Mouse (Mus musculus) right cerebral cortex, postnatal 36 days (tissue): ENCODE data around the gene Eva1a.

Source experiments
- DNase-seq, 2 experiments: peaks; one replicate each; pipeline ENCODE4 v3.0.0; 2022; ENCODE audit warnings: low spot score in 2 of 2, mixed read lengths in 1 of 2

Eva1a gene

GRCm38 (mm10) chr6:82066515-82067081 lies 25.8 kb downstream of the Eva1a start:
- no peak for DNase-seq

DNA sequence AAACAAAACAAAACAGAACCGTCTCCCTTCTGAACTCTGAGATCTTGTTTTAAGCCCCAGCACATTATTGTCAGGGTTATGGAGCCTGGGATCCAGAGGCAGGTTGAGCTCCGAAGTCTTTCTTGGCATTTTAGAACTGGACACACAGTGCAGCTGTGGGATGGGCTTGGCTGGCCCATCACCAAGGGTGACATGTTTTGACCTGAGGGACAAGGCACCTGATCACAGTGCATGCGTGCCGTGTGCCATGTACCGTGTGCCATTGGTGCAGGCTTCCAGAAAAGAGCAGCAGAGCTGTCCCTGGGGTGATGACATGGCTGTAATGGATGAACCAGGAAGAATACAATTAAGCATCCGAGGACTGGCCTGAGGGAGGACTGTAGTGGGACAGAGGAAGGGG lies 29.6 kb downstream of the Eva1a start:
- no peak for DNase-seq

DNA sequence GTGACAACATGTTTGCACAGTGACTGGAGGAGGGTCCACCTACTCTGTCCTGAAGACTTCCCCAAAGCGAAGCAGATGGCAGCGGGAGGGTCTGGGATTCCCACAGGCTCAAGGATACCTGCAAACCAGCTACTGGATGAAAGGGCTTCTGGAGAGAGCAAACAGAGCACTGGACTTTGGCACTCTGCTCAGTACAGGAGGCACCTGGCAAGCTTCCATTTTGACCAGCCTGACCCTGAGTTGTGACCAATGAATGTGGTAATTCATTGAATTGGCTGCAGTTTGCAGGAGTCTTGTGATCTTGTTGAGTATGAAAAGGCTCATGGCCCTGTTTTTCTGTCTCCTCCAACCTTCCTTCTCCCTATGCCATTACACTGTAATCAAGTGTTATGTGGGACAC lies 32.2 kb downstream of the Eva1a start:
- DNase-seq = peak; percentile 14 to 26

DNA sequence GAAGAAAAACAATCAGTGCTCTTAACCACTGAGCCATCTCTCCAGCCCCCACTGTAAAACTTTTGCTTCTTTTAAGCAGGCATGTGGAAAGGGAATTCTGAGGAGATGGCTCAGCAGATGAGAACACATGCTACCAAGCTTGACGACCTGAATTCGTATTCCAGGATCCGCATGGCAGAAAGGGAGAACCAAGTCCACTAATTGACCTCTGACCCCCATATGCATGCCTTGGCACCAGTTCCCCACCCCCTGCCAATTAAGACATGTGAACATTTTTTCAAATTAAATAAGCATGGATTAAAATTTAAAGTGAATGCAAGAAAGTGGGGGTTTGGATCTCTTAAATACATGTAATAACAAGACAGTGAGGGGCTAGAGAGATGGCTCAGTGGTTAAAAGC lies 32.7 kb downstream of the Eva1a start:
- DNase-seq = no peak

DNA sequence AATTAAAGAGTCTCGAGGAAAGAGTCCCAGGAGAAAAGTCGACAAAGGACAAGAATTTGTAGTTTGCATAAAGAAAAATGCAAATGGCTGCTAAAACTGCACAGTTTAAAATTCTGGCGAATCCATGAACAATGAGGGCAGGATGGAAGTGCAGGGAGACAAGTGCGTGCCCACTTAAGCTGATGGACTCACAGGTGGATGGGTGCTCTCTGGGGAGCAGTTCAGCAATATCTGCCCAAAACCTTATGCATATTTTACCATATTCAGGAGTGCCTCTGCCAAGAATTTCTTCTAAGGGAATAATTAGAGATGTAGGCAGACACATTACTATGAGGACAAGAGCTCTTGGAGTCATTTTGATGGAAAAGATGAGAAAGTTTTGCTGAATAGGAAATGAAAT lies 35.5 kb downstream of the Eva1a start:
- no peak for DNase-seq

DNA sequence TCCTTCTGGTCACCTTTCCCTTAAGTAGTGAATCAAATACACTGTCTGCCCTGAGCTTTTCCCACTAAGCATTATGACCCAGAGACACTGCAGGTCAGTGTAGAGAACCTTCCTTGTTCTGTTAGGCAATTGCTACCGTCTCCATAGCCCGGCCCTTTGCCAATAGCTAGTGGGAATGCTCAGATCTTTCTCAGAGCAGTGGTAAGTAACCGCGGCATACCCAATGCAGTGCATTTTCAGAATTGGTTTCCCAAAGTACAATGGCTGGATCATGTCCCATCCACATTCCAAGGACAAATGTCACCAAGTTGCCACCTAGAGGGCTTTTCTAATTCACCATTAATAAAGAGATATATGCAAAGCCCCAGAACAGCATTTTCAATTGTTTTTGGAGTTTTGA lies 38.0 kb downstream of the Eva1a start:
- no peak for DNase-seq

DNA sequence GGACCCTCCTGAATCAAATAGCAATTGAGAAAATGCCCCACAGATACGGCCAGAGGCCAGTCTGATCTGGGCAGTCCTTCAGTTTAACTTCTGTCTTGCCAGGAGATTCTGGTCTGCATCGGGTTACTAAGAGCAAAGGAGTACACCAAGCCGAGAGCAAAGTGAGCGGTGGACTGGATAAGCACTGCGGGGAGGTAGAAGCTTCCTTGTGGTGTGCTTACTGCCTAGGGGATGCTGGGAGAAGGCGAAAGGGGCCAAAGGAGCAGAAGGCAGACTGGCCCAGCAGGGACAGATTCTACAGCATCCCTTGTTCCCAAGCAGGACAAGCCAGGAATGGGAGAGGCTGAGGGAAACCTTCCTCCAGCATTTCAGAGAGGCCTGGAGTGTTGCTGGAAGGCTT lies 42.8 kb downstream of the Eva1a start:
- DNase-seq = no peak

DNA sequence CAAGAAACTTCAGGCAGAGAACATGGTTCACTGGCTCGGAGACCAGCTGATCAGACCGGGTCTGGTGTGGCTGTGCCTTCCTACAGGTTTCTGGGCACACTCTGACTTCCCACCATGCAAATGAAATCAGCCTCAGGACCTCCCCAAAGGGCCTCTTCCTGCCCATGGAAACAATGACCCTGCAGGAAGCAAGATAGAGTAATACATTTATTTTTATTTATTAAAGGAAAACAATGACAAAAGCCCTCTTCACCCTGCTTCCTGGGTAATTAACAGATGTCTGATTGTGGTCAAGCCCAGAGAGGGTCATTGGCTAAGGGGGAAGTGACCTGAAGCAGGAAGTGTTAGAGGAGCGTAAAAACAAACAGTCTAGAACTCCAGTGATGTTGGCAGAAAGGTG lies 43.4 kb downstream of the Eva1a start:
- no peak for DNase-seq

DNA sequence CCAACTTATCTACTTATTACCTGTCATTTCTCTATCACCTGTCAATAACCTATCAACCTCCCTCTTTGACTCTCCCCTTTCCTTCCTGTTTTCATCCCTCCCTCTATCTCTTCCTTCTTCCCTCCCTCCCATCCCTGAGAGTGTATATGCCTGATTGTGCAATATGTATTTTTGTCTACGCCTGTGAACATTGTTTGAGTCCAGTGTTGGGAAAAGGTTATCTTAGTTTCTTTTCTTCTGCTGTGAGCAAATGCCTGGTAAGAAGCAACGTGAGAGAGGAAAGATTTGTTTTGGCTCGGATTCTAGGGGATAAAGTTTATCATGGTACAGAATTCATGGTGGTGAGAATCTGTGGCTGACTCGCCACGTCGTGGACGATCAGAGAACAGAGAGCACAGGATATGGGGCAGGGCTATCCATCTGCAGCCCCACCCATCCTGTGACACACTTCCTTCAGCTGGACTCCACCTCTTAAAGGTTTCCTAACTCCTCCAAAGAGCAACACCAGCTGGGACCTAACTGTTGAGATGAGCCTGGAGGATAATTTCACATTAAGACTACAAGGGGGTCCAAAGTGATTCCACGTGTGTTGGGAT lies 44.6 kb downstream of the Eva1a start:
- no peak for DNase-seq

- DNase-seq = no peak
Measured at GRCm38 (mm10) chr6:82088133-82088532, 47.3 kb downstream of the Eva1a start.

DNA sequence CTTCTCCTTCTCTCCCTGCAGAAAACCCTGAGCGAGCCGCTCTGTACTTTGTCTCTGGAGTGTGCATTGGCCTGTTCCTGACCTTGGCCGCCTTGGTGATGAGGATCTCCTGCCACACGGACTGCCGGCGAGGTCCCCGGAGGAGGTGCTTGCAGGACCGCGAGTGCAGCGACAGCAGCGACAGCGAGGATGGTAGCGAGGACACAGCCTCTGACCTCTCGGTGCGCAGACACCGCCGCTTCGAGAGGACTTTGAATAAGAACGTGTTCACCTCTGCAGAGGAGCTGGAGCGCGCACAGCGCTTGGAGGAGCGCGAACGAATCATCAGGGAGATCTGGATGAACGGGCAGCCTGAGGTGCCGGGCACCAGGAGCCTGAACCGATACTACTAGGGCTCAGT lies 50.9 kb downstream of the Eva1a start:
- DNase-seq = no peak

GRCm38 (mm10) chr6:82097705-82098104 lies 56.9 kb downstream of the Eva1a start:
- DNase-seq = no peak

GRCm38 (mm10) chr6:82098456-82098855 lies 57.6 kb downstream of the Eva1a start:
- no peak for DNase-seq

DNA sequence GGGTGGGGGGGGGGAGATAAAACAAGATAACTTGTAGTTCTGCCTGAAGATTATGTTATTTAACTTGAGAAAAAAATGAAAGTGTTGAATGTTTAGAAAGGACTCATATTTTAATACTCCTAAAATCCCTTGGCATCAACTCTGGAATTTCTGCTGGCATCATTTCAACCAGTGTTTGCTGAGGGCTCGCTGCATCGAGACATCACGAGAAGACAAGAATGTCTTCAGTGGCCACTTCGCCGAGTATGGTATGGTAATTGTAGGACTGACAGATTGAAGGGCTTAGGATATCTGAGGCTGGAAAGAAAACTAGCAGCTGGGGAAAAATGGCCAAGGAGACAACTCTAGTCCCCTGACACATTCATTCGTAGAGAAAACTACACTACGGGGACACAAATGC lies 69.6 kb downstream of the Eva1a start:
- DNase-seq = no peak

GRCm38 (mm10) chr6:82111111-82111510 lies 70.3 kb downstream of the Eva1a start:
- DNase-seq = no peak

GRCm38 (mm10) chr6:82111540-82111939 lies 70.7 kb downstream of the Eva1a start:
- DNase-seq = no peak

- no peak for DNase-seq
Measured at GRCm38 (mm10) chr6:82112127-82113090, 71.6 kb downstream of the Eva1a start.

DNA sequence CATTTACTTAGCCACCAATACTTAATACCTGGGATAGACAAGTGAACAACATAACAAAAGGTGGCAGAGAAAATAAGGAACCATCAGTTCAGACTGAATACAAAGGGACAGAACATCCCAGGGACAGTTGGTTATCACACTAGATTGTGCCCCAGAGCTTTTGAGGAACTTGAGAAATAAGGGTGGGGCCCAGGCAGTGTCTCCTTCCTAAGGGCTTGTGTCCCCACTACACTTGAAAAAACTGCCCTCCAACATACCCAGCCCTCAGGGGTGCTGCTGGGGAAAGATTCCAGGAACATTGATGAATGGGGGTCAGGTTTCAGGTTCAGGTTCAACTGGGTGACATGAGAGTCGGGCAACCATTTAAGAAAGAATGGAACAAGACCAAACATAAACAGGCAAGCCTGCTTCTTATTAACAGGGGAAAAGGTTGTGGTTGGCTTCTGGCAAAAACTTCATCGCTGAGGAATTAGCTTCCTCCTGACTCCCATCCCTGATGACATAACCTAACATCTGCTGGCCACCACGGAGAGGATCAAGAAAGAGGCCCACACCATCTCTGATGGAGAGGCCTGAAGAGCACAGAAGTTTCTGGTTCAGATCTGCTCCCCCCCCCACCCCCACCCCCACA lies 74.6 kb downstream of the Eva1a start:
- DNase-seq = no peak

DNA sequence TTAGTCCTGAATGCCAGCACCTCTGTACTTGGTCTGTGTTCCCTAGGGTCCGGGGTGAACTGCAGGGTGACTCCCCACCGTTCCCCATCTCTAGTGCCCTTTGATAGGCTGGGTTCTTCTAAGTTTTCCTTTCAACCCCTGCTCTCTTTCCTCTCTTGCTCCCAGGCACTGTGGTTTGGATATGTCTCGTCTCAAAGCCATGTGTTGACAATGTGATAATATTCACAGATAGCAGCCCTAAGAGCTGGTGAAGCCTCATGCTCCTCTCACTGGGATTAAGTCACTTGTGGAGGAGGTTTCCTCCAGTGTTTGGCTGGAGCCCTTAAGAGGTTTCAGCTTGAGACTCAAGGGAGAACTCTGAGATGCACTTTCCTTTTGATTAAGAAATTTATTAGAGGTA lies 75.3 kb downstream of the Eva1a start:
- DNase-seq = no peak

DNA sequence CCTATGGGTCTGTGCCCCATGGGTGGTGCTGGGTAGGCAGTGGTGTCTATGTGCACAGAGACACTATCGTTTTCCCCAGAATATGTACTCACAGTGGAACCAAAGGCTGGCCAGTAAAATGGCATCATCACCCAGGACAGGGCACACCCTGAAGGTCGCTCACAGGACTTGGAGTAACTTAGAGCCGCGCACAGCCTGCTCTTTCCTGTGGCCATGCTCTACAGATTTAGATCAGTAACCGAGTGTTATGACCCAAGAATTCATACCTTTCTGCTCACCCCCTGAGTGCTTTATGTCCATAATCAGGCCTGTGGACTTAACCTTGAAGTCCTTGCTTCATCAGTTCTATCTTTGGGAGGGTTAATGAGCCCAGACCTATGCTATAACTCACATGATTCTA lies 77.0 kb downstream of the Eva1a start:
- DNase-seq = no peak

DNA sequence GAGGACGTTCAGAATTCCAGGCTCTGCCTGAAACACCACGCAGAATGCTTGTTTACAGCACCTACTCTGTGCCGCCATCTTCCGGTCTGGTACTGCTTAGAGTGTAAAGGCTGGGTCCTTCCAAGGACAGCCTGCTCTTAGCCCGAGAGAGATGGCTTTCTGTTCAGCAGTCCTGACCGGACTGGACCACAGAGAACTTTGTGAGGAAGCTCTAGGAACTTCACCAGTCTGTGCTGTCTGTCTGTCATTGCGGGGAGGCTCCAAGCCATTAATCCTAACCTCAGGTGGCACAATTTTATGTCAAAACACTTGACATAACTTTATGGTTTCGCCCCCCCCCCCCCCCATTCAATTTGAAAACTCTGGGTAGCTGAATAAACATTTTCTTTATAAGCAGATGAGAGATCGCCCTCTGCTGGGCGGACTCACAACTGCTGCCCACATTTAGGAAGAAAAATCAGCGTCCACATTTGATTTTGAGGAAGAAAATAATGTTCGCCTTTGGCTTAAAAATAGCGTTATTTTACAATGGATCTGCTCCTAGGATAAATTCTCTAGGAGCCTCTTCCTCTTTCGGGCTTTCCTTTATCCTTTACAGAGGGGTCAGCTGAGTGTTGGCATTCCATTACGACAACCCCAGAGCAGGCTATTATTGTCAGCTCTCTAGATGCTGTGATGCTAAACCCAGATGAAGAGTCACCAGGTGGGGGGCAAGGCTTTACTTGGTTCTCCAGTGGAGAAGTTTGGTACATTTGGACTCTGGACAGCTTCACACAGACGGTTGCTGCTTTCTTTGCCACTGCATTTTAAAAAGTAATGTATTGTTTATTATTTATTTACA lies 78.7 kb downstream of the Eva1a start:
- peak; percentile 18 to 43 for DNase-seq

- peak in 1 of 2 experiments; percentile 5 for DNase-seq
Measured at GRCm38 (mm10) chr6:82125134-82125533, 84.3 kb downstream of the Eva1a start.
